Mouse (Mus musculus) forebrain, embryonic 16.5 days (tissue): ENCODE measurements around the gene Styk1. TPM values are rescaled to one million over a fixed set of nuclear protein-coding genes. Genes with fewer than 3 reads are reported as not detected.
A peak's percentile ranks its signal among the peaks of the same experiment; 100 is the strongest.

Experiments
- ATAC-seq: fragments of 200-750 bp; cut with Nextera tagmentation; 2 replicates; pipeline ENCODE4 v1.8.0; 2017; ENCODE audit warnings: mild to moderate bottlenecking, moderate library complexity
- H3K27ac ChIP-seq: fragments of 300-500 bp; sonication (generic); 2 replicates; pipeline ENCODE4 v1.5.1; 2014; ENCODE audit warnings: low read length, control low read depth
- H3K27me3 ChIP-seq: fragments of 300-500 bp; sonication (generic); replicated peaks from 2 replicates; pipeline ENCODE4 v1.6.1; 2014; ENCODE audit warnings: low read length; ENCODE audit not compliant: control insufficient read depth, insufficient read depth
- H3K36me3 ChIP-seq: fragments of 300-500 bp; sonication (generic); 2 replicates; pipeline ENCODE4 v1.6.1; 2014; ENCODE audit not compliant: control insufficient read depth, insufficient read depth
- H3K4me1 ChIP-seq: fragments of 300-500 bp; sonication (generic); replicated peaks from 2 replicates; pipeline ENCODE4 v1.6.1; 2014; ENCODE audit warnings: low read length; ENCODE audit not compliant: control insufficient read depth, insufficient read depth
- H3K4me2 ChIP-seq: fragments of 300-500 bp; sonication (generic); 2 replicates; pipeline ENCODE4 v1.6.1; 2014; ENCODE audit warnings: mild to moderate bottlenecking, low read length, control low read depth
- H3K4me3 ChIP-seq: fragments of 300-500 bp; sonication (generic); replicated peaks from 2 replicates; pipeline ENCODE4 v1.5.1; 2014; ENCODE audit warnings: mild to moderate bottlenecking, low read length, control low read depth
- H3K9ac ChIP-seq: fragments of 300-500 bp; sonication (generic); replicated peaks from 2 replicates; pipeline ENCODE4 v1.6.1; 2014; ENCODE audit warnings: low read depth, low read length, control low read depth
- H3K9me3 ChIP-seq: fragments of 300-500 bp; sonication (generic); 2 replicates; pipeline ENCODE4 v1.6.1; 2016; ENCODE audit warnings: low read length; ENCODE audit not compliant: control insufficient read depth
- WGBS: fragments of 180-500 bp; shearing (Covaris S2); extraction: QIAGEN DNeasy Blood & Tissue Kit; methylation state at CpG from one replicate; pipeline ENCODE4 v1.1.7; 2014; 5-methylcytosine and 5-hydroxymethylcytosine counted together
- polyA plus RNA-seq: library from polyadenylated mRNA; unstranded; fragments of >200 nt; fragmentation: Nextera tagmentation; extraction: Ambion mirVana; gene quantifications from 2 replicates; pipeline ENCODE4 v1.2.1, GENCODE M21; 2015

The Styk1 gene
- 4.1 and 7.1 TPM in 2 replicates for polyA plus RNA-seq

DNA sequence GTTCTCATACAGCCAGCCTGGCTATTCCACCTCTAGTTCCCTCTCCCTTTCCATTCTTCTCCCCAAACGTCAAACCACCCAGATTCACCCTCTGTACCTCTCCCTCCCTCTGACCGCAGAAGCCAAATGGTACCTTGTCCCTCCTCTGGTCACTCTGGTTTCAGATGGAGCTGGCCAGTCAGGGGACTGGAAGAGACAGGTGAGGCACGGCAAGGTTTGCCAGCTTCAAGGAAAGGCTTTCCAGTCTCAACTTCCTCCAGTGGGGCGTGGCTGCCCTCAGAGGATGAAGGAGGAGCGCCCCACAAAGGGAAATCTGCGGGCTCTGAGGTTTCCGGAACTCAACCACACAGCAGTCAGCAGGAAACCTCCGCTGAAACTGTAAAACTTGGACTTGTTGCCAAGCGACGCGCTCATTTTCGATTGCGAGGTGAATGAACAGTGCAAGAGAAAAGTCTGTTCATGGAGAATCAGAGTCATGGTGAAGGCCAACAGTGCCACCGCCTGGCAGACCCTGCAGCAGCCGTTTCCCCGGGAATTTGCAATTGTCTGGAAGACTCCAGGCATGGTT, at the start of gene Styk1:
Gene Styk1 (minus strand): TSS at position 246 of the 568 bp plus-strand sequence.
- no peaks in the 10 kb centered on the region for H3K36me3 ChIP-seq
- H3K27ac ChIP-seq = no peak within 1 kb of the TSS
- ATAC-seq = peak; percentile 94
- 2% methylated on average over 16 of the region's 16 CpGs for WGBS
- peak within 1 kb of the TSS; percentile 57 for H3K4me2 ChIP-seq
- no peaks in the 10 kb centered on the region for H3K9me3 ChIP-seq
- H3K27me3 ChIP-seq = no peaks in the 10 kb centered on the region
- H3K9ac ChIP-seq = no peak within 1 kb of the TSS; the same call in 1 of the 2 replicates
- peak within 1 kb of the TSS; percentile 37 for H3K4me3 ChIP-seq
- no peaks in the 10 kb centered on the region; the same call in 1 of the 2 replicates for H3K4me1 ChIP-seq

- no peaks in the 10 kb centered on the region for H3K27me3 ChIP-seq
- WGBS = 43% methylated on average over 2 of the region's 2 CpGs
- no peaks in the 10 kb centered on the region for H3K4me1 ChIP-seq
- H3K9me3 ChIP-seq = no peaks in the 10 kb centered on the region
- ATAC-seq = 0 out of 2 replicates have a peak, but pooled peaks have one; percentile 31
- H3K4me3 ChIP-seq = no peak overlapping the region
- no peak overlapping the region for H3K4me2 ChIP-seq
- H3K9ac ChIP-seq = no peak overlapping the region
- no peaks in the 10 kb centered on the region for H3K36me3 ChIP-seq
- H3K27ac ChIP-seq = no peak overlapping the region
Observed at GRCm38 (mm10) chr6:131403036-131403435, 49.6 kb upstream of the Styk1 start.

DNA sequence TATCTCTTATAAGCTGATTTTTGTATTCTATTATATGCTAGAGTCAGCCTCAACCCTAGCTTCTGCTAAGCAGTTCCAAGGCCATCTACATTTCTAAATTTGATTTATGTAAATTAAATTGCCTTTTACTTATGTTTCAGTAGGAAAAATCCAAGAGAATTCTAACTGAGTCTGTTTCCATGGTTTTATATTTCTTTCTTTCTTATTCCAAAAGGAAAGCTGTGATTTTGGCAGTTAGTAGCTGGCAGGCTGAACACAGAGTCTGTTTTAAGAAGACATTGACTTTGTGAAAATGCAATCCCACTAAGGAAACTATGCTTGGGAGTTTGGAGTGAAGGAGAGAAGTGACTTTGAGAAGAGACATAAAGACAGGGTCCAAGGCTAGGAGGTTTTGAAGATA, 49.2 kb upstream of the Styk1 start:
- Histone ChIP-seq H3K36me3 (no peaks in the 10 kb centered on the region), H3K27ac (no peak overlapping the region), H3K4me1 (no peaks in the 10 kb centered on the region), H3K4me3 (no peak overlapping the region), H3K9me3 (no peaks in the 10 kb centered on the region), H3K4me2 (no peak overlapping the region), H3K27me3 (no peaks in the 10 kb centered on the region), H3K9ac (no peak overlapping the region)
- ATAC-seq = peak; percentile 45; the same call in 1 of the 2 replicates

- H3K27me3 ChIP-seq = no peaks in the 10 kb centered on the region
- H3K4me3 ChIP-seq = no peak overlapping the region
- H3K9me3 ChIP-seq = no peaks in the 10 kb centered on the region
- H3K36me3 ChIP-seq = no peaks in the 10 kb centered on the region
- H3K4me2 ChIP-seq = no peak overlapping the region
- no peaks in the 10 kb centered on the region for H3K4me1 ChIP-seq
- no peak overlapping the region for H3K9ac ChIP-seq
- no peak for ATAC-seq
- H3K27ac ChIP-seq = no peak overlapping the region
- WGBS = 86% methylated on average over 2 of the region's 2 CpGs
Observed at GRCm38 (mm10) chr6:131401259-131401658, 47.9 kb upstream of the Styk1 start.

- ATAC-seq = no peak
- 71% methylated on average over 1 of the region's 1 CpGs for WGBS
Observed at GRCm38 (mm10) chr6:131396650-131397049, 43.3 kb upstream of the Styk1 start.

DNA sequence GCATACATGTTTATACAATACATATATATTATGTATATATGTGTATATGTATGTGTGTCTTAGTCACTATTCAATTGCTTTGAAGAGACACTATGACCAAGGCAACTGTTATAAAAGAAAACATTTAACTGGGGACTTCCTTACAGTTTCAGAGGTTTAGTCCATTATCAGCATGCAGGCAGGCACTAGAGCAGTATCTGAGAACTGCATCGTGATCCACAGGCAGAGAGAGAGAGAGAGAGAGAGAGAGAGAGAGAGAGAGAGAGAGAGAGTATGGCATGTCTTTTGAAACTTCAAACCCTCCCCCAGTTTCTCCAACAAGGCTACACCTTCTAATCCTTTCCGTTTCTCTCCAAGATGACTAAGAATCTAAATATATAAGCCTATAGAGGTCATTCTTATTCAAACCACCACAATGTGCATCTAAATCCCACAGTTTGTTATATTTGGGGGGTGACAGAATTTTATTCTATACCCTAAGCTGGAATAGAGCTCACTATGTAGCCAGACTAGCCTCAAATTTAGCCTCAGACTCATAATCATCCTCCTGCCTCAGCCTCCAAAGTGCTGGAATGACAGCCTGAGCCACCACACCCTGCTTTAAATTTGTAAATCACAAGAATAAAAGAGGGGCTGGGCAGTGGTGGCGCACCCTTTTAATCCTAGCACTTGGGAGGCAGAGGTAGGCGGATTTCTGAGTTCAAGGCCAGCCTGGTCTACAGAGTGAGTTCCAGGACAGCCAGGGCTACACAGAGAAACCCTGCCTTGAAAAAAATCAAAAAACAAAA, 40.7 kb upstream of the Styk1 start:
- WGBS = 68% methylated on average over 4 of the region's 4 CpGs
- no peaks in the 10 kb centered on the region for H3K36me3 ChIP-seq
- no peak overlapping the region for H3K4me3 ChIP-seq
- no peaks in the 10 kb centered on the region for H3K27me3 ChIP-seq
- no peaks in the 10 kb centered on the region for H3K4me1 ChIP-seq
- no peak overlapping the region for H3K9ac ChIP-seq
- H3K9me3 ChIP-seq = no peaks in the 10 kb centered on the region
- H3K4me2 ChIP-seq = no peak overlapping the region
- H3K27ac ChIP-seq = no peak overlapping the region
- ATAC-seq = no peak

More at GRCm38 (mm10) chr6:131396650-131397049, 43.3 kb upstream of the Styk1 start:
- Histone ChIP-seq H3K9me3 (no peaks in the 10 kb centered on the region), H3K27me3 (no peaks in the 10 kb centered on the region), H3K4me3 (no peak overlapping the region), H3K36me3 (no peaks in the 10 kb centered on the region), H3K4me1 (no peaks in the 10 kb centered on the region), H3K9ac (no peak overlapping the region), H3K4me2 (no peak overlapping the region), H3K27ac (no peak overlapping the region)

GRCm38 (mm10) chr6:131388040-131389021, 34.9 kb upstream of the Styk1 start, which contains the start of gene Ybx3:
TSS of gene Ybx3 (minus strand) at chr6:131388476.
- Histone ChIP-seq H3K9me3 (no peaks in the 10 kb centered on the region), H3K9ac (peak within 1 kb of the TSS; percentile 79), H3K36me3 (no peaks in the 10 kb centered on the region), H3K27ac (peak within 1 kb of the TSS; percentile 84), H3K4me3 (peak within 1 kb of the TSS; percentile 86), H3K27me3 (no peaks in the 10 kb centered on the region), H3K4me2 (peak within 1 kb of the TSS; percentile 96), H3K4me1 (peaks cover 22% of the 10 kb centered on the region)
- WGBS = under 1% methylated on average over 49 of the region's 107 CpGs
- ATAC-seq = peak; percentile 94

DNA sequence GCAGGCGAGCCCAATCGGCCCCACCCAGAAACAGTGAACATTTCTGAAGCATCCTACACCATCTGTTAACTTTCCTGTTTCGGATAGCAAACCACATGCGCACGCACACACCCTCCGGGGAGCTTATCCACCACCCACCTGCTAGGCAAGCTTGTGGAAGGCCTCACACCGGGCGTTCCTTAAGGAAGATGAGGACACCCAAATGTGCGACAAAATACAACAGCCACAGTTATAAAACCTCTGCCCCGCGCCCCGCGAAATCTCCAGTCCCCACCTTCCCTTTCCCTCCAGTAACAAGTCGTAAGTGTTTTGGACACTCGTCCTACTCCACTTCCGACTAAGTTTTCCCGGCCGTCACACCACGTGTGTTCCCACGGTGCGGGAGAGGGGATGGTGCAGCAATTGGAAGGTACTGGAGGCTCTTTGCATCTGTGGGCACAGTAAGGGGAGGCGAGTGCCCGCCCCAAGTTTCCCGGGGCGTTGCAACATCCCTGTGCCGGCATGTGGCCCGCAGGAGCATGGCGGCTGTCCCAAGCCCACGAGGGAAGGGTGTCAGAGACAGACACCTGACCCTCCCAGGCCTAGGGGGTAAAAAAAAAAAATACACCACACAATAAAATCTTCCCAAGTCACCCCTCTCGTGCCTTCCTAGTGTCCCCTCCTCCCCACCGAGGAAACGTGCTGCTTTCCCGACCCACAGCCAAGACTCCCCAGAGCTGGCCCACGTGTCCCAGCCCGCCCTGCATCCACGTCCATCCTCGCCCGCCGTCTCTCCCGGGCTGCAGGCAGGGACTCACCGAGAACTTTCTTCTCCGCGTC, 34.0 kb upstream of the Styk1 start:
- Histone ChIP-seq H3K4me2 (peak overlapping the region; percentile 96), H3K27ac (peak overlapping the region; percentile 84), H3K9me3 (no peaks in the 10 kb centered on the region), H3K9ac (peak overlapping the region; percentile 79), H3K36me3 (no peaks in the 10 kb centered on the region), H3K4me3 (peak overlapping the region; percentile 86), H3K4me1 (peaks cover 27% of the 10 kb centered on the region), H3K27me3 (no peaks in the 10 kb centered on the region)
- under 1% methylated on average over 43 of the region's 43 CpGs for WGBS
- ATAC-seq = peak; percentile 51
